Mouse (Mus musculus) lung, adult 2 months (tissue): ENCODE data around the gene Serpinb12.

Source experiments
- CTCF ChIP-seq: fragments of 200-500 bp; IDR thresholded peaks from 2 replicates; pipeline ENCODE4 v1.5.1; 2011; ENCODE audit warnings: mild to moderate bottlenecking, low read length, control low read depth; ENCODE audit not compliant: insufficient read depth
- POLR2A ChIP-seq: fragments of 200-500 bp; IDR thresholded peaks from 2 replicates; pipeline ENCODE4 v1.6.1; 2011; ENCODE audit warnings: low read depth, mild to moderate bottlenecking, control low read depth, low read length, borderline replicate concordance; ENCODE audit errors: extremely low read depth

DNA sequence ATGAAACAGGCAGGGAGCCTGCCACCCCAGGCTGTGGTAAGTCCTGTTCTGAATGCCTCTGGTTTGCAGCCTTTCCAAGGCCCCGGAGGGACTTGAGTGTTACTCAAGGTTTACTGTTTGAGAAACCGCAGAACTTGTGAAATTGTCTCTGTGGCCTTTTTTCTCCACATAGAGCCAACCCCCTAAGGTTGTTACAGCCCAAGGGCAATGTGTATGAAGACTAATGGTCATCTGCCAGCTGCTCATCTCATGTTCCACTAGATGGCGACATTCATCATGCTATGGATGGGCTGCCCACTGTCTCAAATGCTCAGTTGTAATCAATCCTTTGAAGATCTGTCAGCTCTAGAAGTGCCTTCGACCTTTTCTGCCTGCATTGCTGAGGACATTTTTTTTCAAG, 32.8 kb upstream of the Serpinb12 start:
- no peak for TF ChIP-seq POLR2A
- peak; percentile 36; the same call in 1 of the 2 replicates for TF ChIP-seq CTCF
